Mouse (Mus musculus): ENCODE data around the gene Mmd. TPM values are rescaled to one million over a fixed set of nuclear protein-coding genes. Genes with fewer than 3 reads are reported as not detected.

Gene Mmd
- polyA plus RNA-seq, 1 experiment from 2014 or later = 55.9 TPM

DNA sequence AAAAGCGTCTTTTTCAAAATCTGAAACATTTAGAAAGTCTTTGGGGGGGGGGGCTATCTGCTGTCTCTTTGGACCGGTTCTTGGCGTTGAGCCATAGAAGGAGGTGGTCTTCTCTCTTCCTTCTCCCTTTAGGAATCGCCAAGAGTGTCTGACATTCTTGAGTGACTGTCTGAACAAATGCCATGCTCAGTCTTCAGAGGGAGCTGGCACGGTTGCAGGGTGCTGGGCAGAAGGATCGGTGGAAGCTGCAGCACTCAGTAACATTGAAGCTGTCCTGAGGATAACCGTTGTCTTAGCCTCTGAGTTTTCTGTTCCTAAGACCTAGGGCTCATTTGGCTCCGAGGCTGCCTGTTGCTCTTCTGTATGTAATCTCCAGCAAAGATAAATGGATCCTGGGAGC, 3.1 kb downstream of the Mmd start:
- DNase-seq (ENCODE audit: low spot score) = no peak
- peaks cover 11% of the 10 kb centered on the region for H3K36me3 ChIP-seq
- 86% methylated on average over 8 of the region's 8 CpGs for WGBS
- peaks cover 33% of the 10 kb centered on the region for H3K4me1 ChIP-seq (replicated peaks)
- no peak overlapping the region for H3K27ac ChIP-seq
- no peaks in the 10 kb centered on the region for H3K9me3 ChIP-seq
- H3K27me3 ChIP-seq (ENCODE audit: insufficient read depth, poor library complexity, severe bottlenecking) = no peaks in the 10 kb centered on the region
- no peak overlapping the region for H3K4me3 ChIP-seq

DNA sequence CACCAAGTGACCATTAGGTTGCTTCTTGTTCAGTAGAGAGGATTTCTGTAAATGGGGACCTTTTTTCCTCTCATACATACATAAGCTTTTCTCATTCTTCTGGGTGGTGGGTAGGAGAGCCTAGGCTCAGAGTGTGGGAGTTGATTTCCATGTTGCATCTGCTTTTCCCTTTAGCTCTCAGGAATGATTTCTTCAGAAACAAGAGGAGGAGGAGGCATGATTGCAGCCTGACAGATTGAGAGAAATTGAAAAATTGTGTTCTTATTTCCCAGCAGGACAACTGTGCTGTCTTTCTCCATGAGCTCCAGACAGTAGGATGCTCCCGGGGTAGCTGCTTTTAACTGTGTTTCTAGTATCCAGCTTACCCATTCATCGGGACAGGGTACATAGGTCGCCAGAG, 5.3 kb downstream of the Mmd start:
- 87% methylated on average over 3 of the region's 3 CpGs for WGBS
- peaks cover 24% of the 10 kb centered on the region for H3K4me1 ChIP-seq (replicated peaks)
- H3K36me3 ChIP-seq = peaks cover 16% of the 10 kb centered on the region

GRCm38 (mm10) chr11:90255687-90256086, 6.4 kb downstream of the Mmd start:
- Histone ChIP-seq H3K4me3 (no peak overlapping the region), H3K9me3 (no peaks in the 10 kb centered on the region), H3K27me3 (ENCODE audit: insufficient read depth, poor library complexity, severe bottlenecking) (no peaks in the 10 kb centered on the region), H3K4me1 (replicated peaks) (peaks cover 14% of the 10 kb centered on the region), H3K27ac (no peak overlapping the region), H3K36me3 (peaks cover 27% of the 10 kb centered on the region)
- WGBS = 84% methylated on average over 6 of the region's 6 CpGs
- DNase-seq (ENCODE audit: low spot score) = no peak

More for the DNA sequence above, 5.3 kb downstream of the Mmd start:
- Histone ChIP-seq H3K4me3 (no peak overlapping the region), H3K27ac (no peak overlapping the region), H3K27me3 (ENCODE audit: insufficient read depth, poor library complexity, severe bottlenecking) (no peaks in the 10 kb centered on the region), H3K9me3 (no peaks in the 10 kb centered on the region)
- no peak for DNase-seq (ENCODE audit: low spot score)

- Histone ChIP-seq H3K4me3 (no peak overlapping the region), H3K4me1 (replicated peaks) (peaks cover 5% of the 10 kb centered on the region), H3K27ac (no peak overlapping the region), H3K36me3 (peaks cover 40% of the 10 kb centered on the region), H3K27me3 (ENCODE audit: insufficient read depth, poor library complexity, severe bottlenecking) (no peaks in the 10 kb centered on the region), H3K9me3 (no peaks in the 10 kb centered on the region)
- WGBS = 88% methylated on average over 16 of the region's 16 CpGs
- no peak for DNase-seq (ENCODE audit: low spot score)
Measured at GRCm38 (mm10) chr11:90256833-90257525, 7.7 kb downstream of the Mmd start.

DNA sequence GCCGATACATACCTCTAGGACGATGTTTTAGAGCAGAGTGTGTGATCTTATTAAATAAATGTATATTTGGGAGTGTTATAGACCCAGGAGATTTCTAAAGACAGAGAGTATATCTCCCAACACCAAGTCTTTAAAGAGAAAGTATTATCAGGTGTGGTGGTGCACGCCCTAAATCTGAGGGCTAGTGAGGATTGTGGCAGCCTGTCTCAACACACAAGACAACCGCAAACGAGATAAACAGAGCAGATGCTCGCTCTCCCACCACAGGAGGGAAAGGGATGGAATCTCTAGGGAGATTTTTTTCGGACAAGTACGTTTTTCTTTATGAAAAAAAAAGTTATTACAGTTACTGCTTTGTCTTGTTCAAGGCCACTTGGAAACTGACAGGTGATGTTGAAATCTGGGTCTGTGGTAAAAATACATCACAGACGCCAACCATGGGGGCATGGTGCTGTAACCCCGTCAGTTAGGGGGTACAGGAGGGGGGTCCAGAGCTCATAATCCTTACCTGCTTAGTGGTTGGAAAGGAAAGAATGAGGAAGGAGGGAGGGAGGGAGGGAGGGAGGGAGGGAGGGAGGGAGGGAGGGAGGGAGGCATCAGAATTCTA, 9.2 kb downstream of the Mmd start:
- Histone ChIP-seq H3K27ac (no peak overlapping the region), H3K27me3 (ENCODE audit: insufficient read depth, poor library complexity, severe bottlenecking) (no peaks in the 10 kb centered on the region), H3K36me3 (peaks cover 49% of the 10 kb centered on the region), H3K4me3 (no peak overlapping the region), H3K4me1 (replicated peaks) (no peaks in the 10 kb centered on the region), H3K9me3 (no peaks in the 10 kb centered on the region)
- DNase-seq (ENCODE audit: low spot score) = no peak
- WGBS = 79% methylated on average over 10 of the region's 10 CpGs

- peaks cover 55% of the 10 kb centered on the region for H3K36me3 ChIP-seq
- H3K4me1 ChIP-seq (replicated peaks) = no peaks in the 10 kb centered on the region
- no peak overlapping the region for H3K27ac ChIP-seq
- H3K4me3 ChIP-seq = no peak overlapping the region
- H3K9me3 ChIP-seq = no peaks in the 10 kb centered on the region
- 62% methylated on average over 4 of the region's 4 CpGs for WGBS
- no peaks in the 10 kb centered on the region for H3K27me3 ChIP-seq (ENCODE audit: insufficient read depth, poor library complexity, severe bottlenecking)
- no peak for DNase-seq (ENCODE audit: low spot score)
Measured at GRCm38 (mm10) chr11:90259071-90259470, 9.8 kb downstream of the Mmd start.

- no peaks in the 10 kb centered on the region for H3K27me3 ChIP-seq (ENCODE audit: insufficient read depth, poor library complexity, severe bottlenecking)
- H3K27ac ChIP-seq = no peak overlapping the region
- H3K36me3 ChIP-seq = peaks cover 63% of the 10 kb centered on the region
- 85% methylated on average over 9 of the region's 9 CpGs for WGBS
- no peaks in the 10 kb centered on the region for H3K9me3 ChIP-seq
- H3K4me3 ChIP-seq = no peak overlapping the region
- no peak for DNase-seq (ENCODE audit: low spot score)
- H3K4me1 ChIP-seq (replicated peaks) = no peaks in the 10 kb centered on the region
Measured at GRCm38 (mm10) chr11:90259826-90260225, 10.6 kb downstream of the Mmd start.

GRCm38 (mm10) chr11:90264180-90264579, 14.9 kb downstream of the Mmd start:
- no peaks in the 10 kb centered on the region for H3K27me3 ChIP-seq (ENCODE audit: insufficient read depth, poor library complexity, severe bottlenecking)
- H3K4me3 ChIP-seq = no peak overlapping the region
- no peak for DNase-seq (ENCODE audit: low spot score)
- no peaks in the 10 kb centered on the region for H3K9me3 ChIP-seq
- peaks cover 5% of the 10 kb centered on the region for H3K4me1 ChIP-seq (replicated peaks)
- H3K27ac ChIP-seq = no peak overlapping the region
- H3K36me3 ChIP-seq = peaks cover 82% of the 10 kb centered on the region
- 80% methylated on average over 11 of the region's 11 CpGs for WGBS

GRCm38 (mm10) chr11:90265581-90265980, 16.3 kb downstream of the Mmd start:
- H3K27me3 ChIP-seq (ENCODE audit: insufficient read depth, poor library complexity, severe bottlenecking) = no peaks in the 10 kb centered on the region
- WGBS = 93% methylated on average over 7 of the region's 7 CpGs
- peaks cover 75% of the 10 kb centered on the region for H3K36me3 ChIP-seq
- no peak for DNase-seq (ENCODE audit: low spot score)
- no peak overlapping the region for H3K4me3 ChIP-seq
- H3K9me3 ChIP-seq = no peaks in the 10 kb centered on the region
- no peak overlapping the region for H3K27ac ChIP-seq
- H3K4me1 ChIP-seq (replicated peaks) = peaks cover 12% of the 10 kb centered on the region

DNA sequence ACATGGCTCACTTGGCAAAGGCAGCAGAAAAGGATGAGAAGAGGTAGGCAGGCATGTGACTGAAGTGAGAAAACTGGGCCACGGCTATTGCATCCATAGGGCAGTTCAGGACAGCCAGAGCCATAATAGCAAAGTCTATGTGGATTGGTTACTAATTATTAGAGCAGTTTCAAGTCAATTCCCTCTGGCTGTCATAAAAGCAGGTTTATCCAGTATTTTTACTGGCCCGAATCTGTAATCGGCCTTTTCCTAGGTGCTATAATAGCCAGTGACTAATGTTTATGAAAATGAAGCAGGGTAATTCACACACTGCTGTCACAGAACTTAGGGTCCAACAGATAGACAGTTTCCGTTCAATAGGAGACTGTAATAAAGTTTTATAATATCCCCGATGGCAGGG, 19.7 kb downstream of the Mmd start:
- 87% methylated on average over 5 of the region's 5 CpGs for WGBS

DNA sequence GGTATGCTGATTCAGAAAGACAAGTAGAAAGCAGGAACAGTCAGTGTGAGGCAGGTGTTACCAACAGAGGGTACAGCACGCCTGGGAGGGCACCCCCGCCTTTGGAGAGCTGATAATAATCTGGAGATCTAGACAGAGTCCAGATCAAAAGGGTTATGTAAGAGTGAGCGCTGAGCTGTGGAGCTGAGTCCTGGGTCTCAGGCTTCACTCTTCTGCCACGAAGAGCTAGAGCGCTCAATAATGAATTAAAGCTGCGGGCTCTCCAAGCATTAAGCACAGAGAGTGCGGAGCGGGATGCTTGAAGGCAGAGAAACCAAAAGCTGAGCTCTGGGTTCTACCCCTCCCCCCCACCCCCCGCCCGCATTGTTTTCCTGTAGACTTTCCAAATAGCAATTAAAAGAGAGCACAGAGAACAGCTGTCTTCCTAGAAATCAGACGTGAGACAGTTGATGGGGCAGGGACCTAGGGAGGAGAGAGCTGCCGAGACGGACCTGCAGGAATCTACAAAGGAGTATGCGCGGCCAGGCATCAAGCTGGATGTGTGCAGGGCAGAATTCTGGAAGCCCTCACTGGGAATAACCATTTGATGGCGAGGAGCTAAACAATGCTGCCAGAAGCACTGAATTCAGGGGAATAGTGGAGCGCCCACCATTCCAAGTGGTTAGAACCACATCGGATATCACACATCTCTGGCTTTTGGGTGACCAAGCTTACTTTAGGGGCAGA, 20.3 kb downstream of the Mmd start:
- no peak for DNase-seq (ENCODE audit: low spot score)
- H3K27ac ChIP-seq = 0 out of 2 replicates have a peak overlapping the region, but pooled peaks have one; percentile 23
- H3K4me3 ChIP-seq = no peak overlapping the region
- WGBS = 49% methylated on average over 18 of the region's 18 CpGs
- H3K36me3 ChIP-seq = peaks cover 65% of the 10 kb centered on the region
- no peaks in the 10 kb centered on the region for H3K27me3 ChIP-seq (ENCODE audit: insufficient read depth, poor library complexity, severe bottlenecking)
- peaks cover 12% of the 10 kb centered on the region for H3K4me1 ChIP-seq (replicated peaks)
- H3K9me3 ChIP-seq = no peaks in the 10 kb centered on the region

More for the DNA sequence above, 19.7 kb downstream of the Mmd start:
- peaks cover 66% of the 10 kb centered on the region for H3K36me3 ChIP-seq
- no peaks in the 10 kb centered on the region for H3K27me3 ChIP-seq (ENCODE audit: insufficient read depth, poor library complexity, severe bottlenecking)
- no peak for DNase-seq (ENCODE audit: low spot score)
- no peaks in the 10 kb centered on the region for H3K9me3 ChIP-seq
- no peak overlapping the region for H3K27ac ChIP-seq
- peaks cover 12% of the 10 kb centered on the region for H3K4me1 ChIP-seq (replicated peaks)
- no peak overlapping the region for H3K4me3 ChIP-seq

DNA sequence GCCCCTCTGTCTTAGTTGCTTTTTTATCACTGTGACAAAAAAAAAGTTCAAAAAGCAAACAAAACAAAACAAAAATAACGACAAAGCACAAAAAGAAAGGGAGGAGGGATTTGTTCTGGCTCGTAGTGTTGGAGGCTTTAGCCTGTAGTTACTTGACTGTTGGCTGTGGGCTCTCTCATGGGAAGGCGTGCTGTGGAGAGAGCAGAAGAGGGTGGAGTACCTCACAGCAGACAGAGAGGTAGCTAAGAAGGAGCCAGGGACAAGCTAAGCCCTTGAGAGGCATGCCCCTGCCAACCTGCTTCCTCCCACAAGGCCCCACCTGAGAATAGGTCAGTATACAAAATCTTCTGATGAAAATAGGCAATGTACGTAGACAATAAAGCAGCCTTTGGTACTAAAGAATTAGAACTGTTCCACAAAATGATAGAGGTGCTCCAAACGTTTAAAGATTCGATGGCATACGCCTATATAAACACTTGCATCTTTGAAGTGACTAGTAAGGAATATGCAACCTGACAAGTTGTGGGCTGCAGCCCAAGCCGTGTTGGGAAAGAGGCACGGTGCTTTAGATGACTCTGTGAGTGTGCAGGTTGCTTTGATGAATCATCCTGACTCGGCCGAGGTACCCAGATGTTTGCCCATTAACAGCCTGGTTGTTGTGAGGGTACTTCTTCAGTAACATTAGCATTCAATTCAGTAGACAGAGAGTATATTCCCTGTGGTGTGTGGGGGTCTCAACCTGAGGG, 21.0 kb downstream of the Mmd start:
- H3K36me3 ChIP-seq = peaks cover 63% of the 10 kb centered on the region

More for the DNA sequence above, 21.0 kb downstream of the Mmd start:
- Histone ChIP-seq H3K4me3 (no peak overlapping the region), H3K27me3 (ENCODE audit: insufficient read depth, poor library complexity, severe bottlenecking) (no peaks in the 10 kb centered on the region), H3K27ac (no peak overlapping the region), H3K9me3 (no peaks in the 10 kb centered on the region), H3K4me1 (replicated peaks) (peaks cover 12% of the 10 kb centered on the region)
- WGBS = 88% methylated on average over 11 of the region's 11 CpGs
- DNase-seq (ENCODE audit: low spot score) = no peak
